Mouse (Mus musculus): ENCODE results near the gene Scin. TPM values are rescaled to one million over a fixed set of nuclear protein-coding genes. Genes with fewer than 3 reads are reported as not detected.
"Not testable (repeated sequence)": the region's sequence is repeated elsewhere in the genome, so short reads cannot be mapped to it uniquely, and the experiment has no call there.

Gene Scin
- polyA plus RNA-seq (2015; fragmentation: Nextera tagmentation; extraction: Ambion mirVana), result 29.2 and 29.3 TPM in 2 replicates

GRCm38 (mm10) chr12:40133573-40134271, at the start of gene Scin:
TSS of gene Scin (minus strand) at chr12:40134228.
- ATAC-seq, result peak; percentile 55
- H3K9ac ChIP-seq (ENCODE audit: low read depth, low read length), result peak within 1 kb of the TSS; percentile 28
- no peak for TF ChIP-seq CTCF (IDR thresholded peaks at IDR 0.05; ENCODE audit: low read depth)
- 1% methylated on average over 39 of the region's 39 CpGs for WGBS
- no peak within 1 kb of the TSS for H3K27ac ChIP-seq (ENCODE audit: low read depth, low read length)
- 0 out of 2 replicates have a peak, but pooled peaks cover 2% of the 10 kb centered on the region for H3K4me1 ChIP-seq (replicated peaks; ENCODE audit: control insufficient read depth, insufficient read depth, low read length)
- H3K4me3 ChIP-seq (ENCODE audit: low read depth, low read length), result peak within 1 kb of the TSS; percentile 50
- 0 out of 2 replicates have a peak, but pooled peaks cover 4% of the 10 kb centered on the region for H3K27me3 ChIP-seq (replicated peaks; ENCODE audit: control insufficient read depth, insufficient read depth, low read length)
- peak within 1 kb of the TSS; percentile 88 for H3K4me2 ChIP-seq (replicated peaks; ENCODE audit: low read depth)
- H3K9me3 ChIP-seq (ENCODE audit: control insufficient read depth), result no peaks in the 10 kb centered on the region
- H3K36me3 ChIP-seq (ENCODE audit: control insufficient read depth, insufficient read depth), result no peaks in the 10 kb centered on the region

DNA sequence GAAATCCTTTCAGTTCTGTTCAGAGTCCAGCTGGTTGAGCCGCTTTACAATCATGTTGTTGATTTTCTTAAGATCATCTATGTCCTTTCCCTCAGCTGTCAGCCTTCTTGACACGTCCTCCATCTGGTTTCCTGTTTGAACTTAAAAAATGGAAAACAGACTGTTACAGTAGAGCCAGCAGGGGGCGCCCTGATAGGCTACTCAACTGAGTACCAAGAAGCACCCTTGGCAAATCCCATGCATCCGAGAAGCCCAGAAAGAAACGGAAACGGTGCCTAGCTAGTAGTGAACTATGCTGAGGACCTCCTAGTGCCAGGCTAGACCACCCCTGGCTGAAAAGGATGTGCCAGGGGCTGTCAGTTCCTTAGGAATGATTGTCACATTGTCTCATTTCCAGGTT, 43.1 kb upstream of the Scin start:
- H3K9me3 ChIP-seq (ENCODE audit: control insufficient read depth), result no peaks in the 10 kb centered on the region
- H3K4me3 ChIP-seq (ENCODE audit: low read depth, low read length), result no peak overlapping the region
- no peak overlapping the region for H3K4me2 ChIP-seq (replicated peaks; ENCODE audit: low read depth)
- WGBS, result 67% methylated on average over 6 of the region's 6 CpGs
- no peaks in the 10 kb centered on the region for H3K27me3 ChIP-seq (replicated peaks; ENCODE audit: control insufficient read depth, insufficient read depth, low read length)
- no peaks in the 10 kb centered on the region for H3K36me3 ChIP-seq (ENCODE audit: control insufficient read depth, insufficient read depth)
- no peak overlapping the region for H3K27ac ChIP-seq (ENCODE audit: low read depth, low read length)
- peak; percentile 64 for TF ChIP-seq CTCF (IDR thresholded peaks at IDR 0.05; ENCODE audit: low read depth)
- no peak overlapping the region for H3K9ac ChIP-seq (ENCODE audit: low read depth, low read length)
- ATAC-seq, result no peak
- H3K4me1 ChIP-seq (replicated peaks; ENCODE audit: control insufficient read depth, insufficient read depth, low read length), result no peaks in the 10 kb centered on the region

GRCm38 (mm10) chr12:40176158-40176557, 42.1 kb upstream of the Scin start:
- H3K4me1 ChIP-seq (replicated peaks; ENCODE audit: control insufficient read depth, insufficient read depth, low read length), result no peaks in the 10 kb centered on the region
- no peak for TF ChIP-seq CTCF (IDR thresholded peaks at IDR 0.05; ENCODE audit: low read depth)
- H3K9me3 ChIP-seq (ENCODE audit: control insufficient read depth), result no peaks in the 10 kb centered on the region
- no peaks in the 10 kb centered on the region for H3K27me3 ChIP-seq (replicated peaks; ENCODE audit: control insufficient read depth, insufficient read depth, low read length)
- H3K4me3 ChIP-seq (ENCODE audit: low read depth, low read length), result no peak overlapping the region
- H3K9ac ChIP-seq (ENCODE audit: low read depth, low read length), result no peak overlapping the region
- H3K36me3 ChIP-seq (ENCODE audit: control insufficient read depth, insufficient read depth), result no peaks in the 10 kb centered on the region
- no peak overlapping the region for H3K27ac ChIP-seq (ENCODE audit: low read depth, low read length)
- 64% methylated on average over 2 of the region's 2 CpGs for WGBS
- ATAC-seq, result no peak
- H3K4me2 ChIP-seq (replicated peaks; ENCODE audit: low read depth), result no peak overlapping the region

- H3K9me3 ChIP-seq (ENCODE audit: control insufficient read depth); H3K9ac ChIP-seq (ENCODE audit: low read depth, low read length); H3K27me3 ChIP-seq (replicated peaks; ENCODE audit: control insufficient read depth, insufficient read depth, low read length); H3K36me3 ChIP-seq (ENCODE audit: control insufficient read depth, insufficient read depth); ATAC-seq; H3K27ac ChIP-seq (ENCODE audit: low read depth, low read length); H3K4me2 ChIP-seq (replicated peaks; ENCODE audit: low read depth); H3K4me1 ChIP-seq (replicated peaks; ENCODE audit: control insufficient read depth, insufficient read depth, low read length); H3K4me3 ChIP-seq (ENCODE audit: low read depth, low read length): not testable (repeated sequence)
- WGBS, result 40% methylated on average over 1 of the region's 1 CpGs
These were observed 41.1 kb upstream of the Scin start for GRCm38 (mm10) chr12:40175171-40175570.

- no peak for ATAC-seq
- no peak for TF ChIP-seq CTCF (IDR thresholded peaks at IDR 0.05; ENCODE audit: low read depth)
- Histone ChIP-seq H3K4me3 (ENCODE audit: low read depth, low read length) (no peak overlapping the region), H3K27ac (ENCODE audit: low read depth, low read length) (no peak overlapping the region), H3K4me2 (replicated peaks; ENCODE audit: low read depth) (no peak overlapping the region), H3K27me3 (replicated peaks; ENCODE audit: control insufficient read depth, insufficient read depth, low read length) (no peaks in the 10 kb centered on the region), H3K9ac (ENCODE audit: low read depth, low read length) (no peak overlapping the region), H3K4me1 (replicated peaks; ENCODE audit: control insufficient read depth, insufficient read depth, low read length) (no peaks in the 10 kb centered on the region), H3K36me3 (ENCODE audit: control insufficient read depth, insufficient read depth) (no peaks in the 10 kb centered on the region), H3K9me3 (ENCODE audit: control insufficient read depth) (no peaks in the 10 kb centered on the region)
- WGBS, result 82% methylated on average over 2 of the region's 2 CpGs
These were observed 37.6 kb upstream of the Scin start for GRCm38 (mm10) chr12:40171637-40172036.

DNA sequence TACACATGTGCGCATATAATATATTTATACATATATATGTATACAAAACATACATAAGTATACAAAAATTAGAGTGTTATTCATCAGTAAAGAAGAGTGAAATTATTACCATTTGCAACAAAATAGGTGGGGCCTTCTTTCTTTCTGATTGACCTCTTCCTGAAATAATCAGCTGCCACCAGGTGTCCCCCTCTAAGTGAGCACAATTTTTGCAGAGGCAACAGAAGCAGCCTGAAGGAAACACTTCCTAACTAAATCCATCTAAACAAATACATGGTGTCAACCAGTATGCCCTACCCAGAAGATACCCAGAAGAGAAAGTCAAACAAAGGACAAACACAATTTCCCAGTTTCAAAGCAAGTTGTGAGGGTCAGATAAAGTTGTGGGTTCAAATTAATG, 35.6 kb upstream of the Scin start:
- H3K9me3 ChIP-seq (ENCODE audit: control insufficient read depth), result no peaks in the 10 kb centered on the region
- ATAC-seq, result no peak
- 98% methylated on average over 1 of the region's 1 CpGs for WGBS

More for the DNA sequence above, 35.6 kb upstream of the Scin start:
- Histone ChIP-seq H3K27ac (ENCODE audit: low read depth, low read length) (no peak overlapping the region), H3K9ac (ENCODE audit: low read depth, low read length) (no peak overlapping the region), H3K4me2 (replicated peaks; ENCODE audit: low read depth) (no peak overlapping the region), H3K4me3 (ENCODE audit: low read depth, low read length) (no peak overlapping the region), H3K36me3 (ENCODE audit: control insufficient read depth, insufficient read depth) (no peaks in the 10 kb centered on the region), H3K27me3 (replicated peaks; ENCODE audit: control insufficient read depth, insufficient read depth, low read length) (no peaks in the 10 kb centered on the region), H3K4me1 (replicated peaks; ENCODE audit: control insufficient read depth, insufficient read depth, low read length) (no peaks in the 10 kb centered on the region)
- TF ChIP-seq CTCF (IDR thresholded peaks at IDR 0.05; ENCODE audit: low read depth), result 0 out of 2 replicates have a peak, but pooled peaks have one; percentile 9
